Mouse (Mus musculus): Measurements from ENCODE around the gene Hmgcl.

Gene Hmgcl

GRCm38 (mm10) chr4:135924418-135924817, 21.8 kb upstream of the Hmgcl start:
- in situ Hi-C loops (cut with MboI; ENCODE audit: low pct_unique_long_range_greater_than_20kb in 1 of 2, low sequenced_read_pairs in 2 of 2, unreplicated experiment in 1 of 2), result no loop called here

GRCm38 (mm10) chr4:135925341-135925740, 20.9 kb upstream of the Hmgcl start:
- in situ Hi-C loops (cut with MboI; ENCODE audit: low pct_unique_long_range_greater_than_20kb in 1 of 2, low sequenced_read_pairs in 2 of 2, unreplicated experiment in 1 of 2), result no loop called here

GRCm38 (mm10) chr4:135926195-135926808, 19.9 kb upstream of the Hmgcl start:
- in situ Hi-C loops (cut with MboI; ENCODE audit: low pct_unique_long_range_greater_than_20kb in 1 of 2, low sequenced_read_pairs in 2 of 2, unreplicated experiment in 1 of 2), result no loop called here

- in situ Hi-C loops (cut with MboI; ENCODE audit: low pct_unique_long_range_greater_than_20kb in 1 of 2, low sequenced_read_pairs in 2 of 2, unreplicated experiment in 1 of 2), result no loop called here
These were observed 19.4 kb upstream of the Hmgcl start for GRCm38 (mm10) chr4:135926861-135927260.

GRCm38 (mm10) chr4:135928376-135928775, 17.9 kb upstream of the Hmgcl start:
- in situ Hi-C loops (cut with MboI; ENCODE audit: low pct_unique_long_range_greater_than_20kb in 1 of 2, low sequenced_read_pairs in 2 of 2, unreplicated experiment in 1 of 2), result no loop called here

- in situ Hi-C loops (cut with MboI; ENCODE audit: low pct_unique_long_range_greater_than_20kb in 1 of 2, low sequenced_read_pairs in 2 of 2, unreplicated experiment in 1 of 2), result no loop called here
These were observed 16.8 kb upstream of the Hmgcl start for GRCm38 (mm10) chr4:135929405-135929804.

GRCm38 (mm10) chr4:135929828-135930227, 16.4 kb upstream of the Hmgcl start:
- in situ Hi-C loops (cut with MboI; ENCODE audit: low pct_unique_long_range_greater_than_20kb in 1 of 2, low sequenced_read_pairs in 2 of 2, unreplicated experiment in 1 of 2), result no loop called here

GRCm38 (mm10) chr4:135930239-135930638, 16.0 kb upstream of the Hmgcl start:
- in situ Hi-C loops (cut with MboI; ENCODE audit: low pct_unique_long_range_greater_than_20kb in 1 of 2, low sequenced_read_pairs in 2 of 2, unreplicated experiment in 1 of 2), result no loop called here

- in situ Hi-C loops (cut with MboI; ENCODE audit: low pct_unique_long_range_greater_than_20kb in 1 of 2, low sequenced_read_pairs in 2 of 2, unreplicated experiment in 1 of 2), result no loop called here
These were observed 14.4 kb upstream of the Hmgcl start for GRCm38 (mm10) chr4:135931832-135932231.

- in situ Hi-C loops (cut with MboI; ENCODE audit: low pct_unique_long_range_greater_than_20kb in 1 of 2, low sequenced_read_pairs in 2 of 2, unreplicated experiment in 1 of 2), result no loop called here
These were observed 11.3 kb upstream of the Hmgcl start for GRCm38 (mm10) chr4:135934708-135935500.

- in situ Hi-C loops (cut with MboI; ENCODE audit: low pct_unique_long_range_greater_than_20kb in 1 of 2, low sequenced_read_pairs in 2 of 2, unreplicated experiment in 1 of 2), result no loop called here
These were observed 10.7 kb upstream of the Hmgcl start for GRCm38 (mm10) chr4:135935502-135935901.

- in situ Hi-C loops (cut with MboI; ENCODE audit: low pct_unique_long_range_greater_than_20kb in 1 of 2, low sequenced_read_pairs in 2 of 2, unreplicated experiment in 1 of 2), result no loop called here
These were observed 7.4 kb upstream of the Hmgcl start for GRCm38 (mm10) chr4:135938858-135939257.

GRCm38 (mm10) chr4:135941026-135941425, 5.2 kb upstream of the Hmgcl start:
- in situ Hi-C loops (cut with MboI; ENCODE audit: low pct_unique_long_range_greater_than_20kb in 1 of 2, low sequenced_read_pairs in 2 of 2, unreplicated experiment in 1 of 2), result loop anchor here in 1 of 2 experiments (10.0 kb wide), 1 partner anchor 126 kb away; no protein-coding TSS in a partner anchor

- in situ Hi-C loops (cut with MboI; ENCODE audit: low pct_unique_long_range_greater_than_20kb in 1 of 2, low sequenced_read_pairs in 2 of 2, unreplicated experiment in 1 of 2), result loop anchor here in 1 of 2 experiments (10.0 kb wide), 1 partner anchor 127 kb away; no protein-coding TSS in a partner anchor
These were observed 4.1 kb upstream of the Hmgcl start for GRCm38 (mm10) chr4:135942193-135942592.

- in situ Hi-C loops (cut with MboI; ENCODE audit: low pct_unique_long_range_greater_than_20kb in 1 of 2, low sequenced_read_pairs in 2 of 2, unreplicated experiment in 1 of 2), result loop anchor here in 1 of 2 experiments (10.0 kb wide), 1 partner anchor 129 kb away; no protein-coding TSS in a partner anchor
These were observed 2.9 kb upstream of the Hmgcl start for GRCm38 (mm10) chr4:135943389-135943788.

GRCm38 (mm10) chr4:135945706-135946105, 542 bp upstream of the Hmgcl start:
- in situ Hi-C loops (cut with MboI; ENCODE audit: low pct_unique_long_range_greater_than_20kb in 1 of 2, low sequenced_read_pairs in 2 of 2, unreplicated experiment in 1 of 2), result loop anchor here in 1 of 2 experiments (10.0 kb wide), 1 partner anchor 131 kb away; no protein-coding TSS in a partner anchor

GRCm38 (mm10) chr4:135946659-135947301, 532 bp downstream of the Hmgcl start:
- in situ Hi-C loops (cut with MboI; ENCODE audit: low pct_unique_long_range_greater_than_20kb in 1 of 2, low sequenced_read_pairs in 2 of 2, unreplicated experiment in 1 of 2), result loop anchor here in 1 of 2 experiments (10.0 kb wide), 1 partner anchor 132 kb away; no protein-coding TSS in a partner anchor

GRCm38 (mm10) chr4:135948142-135948541, 1.9 kb downstream of the Hmgcl start:
- in situ Hi-C loops (cut with MboI; ENCODE audit: low pct_unique_long_range_greater_than_20kb in 1 of 2, low sequenced_read_pairs in 2 of 2, unreplicated experiment in 1 of 2), result loop anchor here in 1 of 2 experiments (10.0 kb wide), 1 partner anchor 133 kb away; no protein-coding TSS in a partner anchor

GRCm38 (mm10) chr4:135949475-135949874, 3.2 kb downstream of the Hmgcl start:
- in situ Hi-C loops (cut with MboI; ENCODE audit: low pct_unique_long_range_greater_than_20kb in 1 of 2, low sequenced_read_pairs in 2 of 2, unreplicated experiment in 1 of 2), result loop anchor here in 1 of 2 experiments (10.0 kb wide), 1 partner anchor 135 kb away; no protein-coding TSS in a partner anchor

All from mouse embryonic stem cell (cell line).